Mouse (Mus musculus) ovary, adult 18-20 months (tissue): ENCODE measurements around the gene Wt1.
A peak's percentile ranks its signal among the peaks of the same experiment; 100 is the strongest.

Experiments
- DNase-seq: peaks from one replicate; pipeline ENCODE4 v3.0.0; 2022; ENCODE audit warnings: low spot score, mixed read lengths

The Wt1 gene

DNA sequence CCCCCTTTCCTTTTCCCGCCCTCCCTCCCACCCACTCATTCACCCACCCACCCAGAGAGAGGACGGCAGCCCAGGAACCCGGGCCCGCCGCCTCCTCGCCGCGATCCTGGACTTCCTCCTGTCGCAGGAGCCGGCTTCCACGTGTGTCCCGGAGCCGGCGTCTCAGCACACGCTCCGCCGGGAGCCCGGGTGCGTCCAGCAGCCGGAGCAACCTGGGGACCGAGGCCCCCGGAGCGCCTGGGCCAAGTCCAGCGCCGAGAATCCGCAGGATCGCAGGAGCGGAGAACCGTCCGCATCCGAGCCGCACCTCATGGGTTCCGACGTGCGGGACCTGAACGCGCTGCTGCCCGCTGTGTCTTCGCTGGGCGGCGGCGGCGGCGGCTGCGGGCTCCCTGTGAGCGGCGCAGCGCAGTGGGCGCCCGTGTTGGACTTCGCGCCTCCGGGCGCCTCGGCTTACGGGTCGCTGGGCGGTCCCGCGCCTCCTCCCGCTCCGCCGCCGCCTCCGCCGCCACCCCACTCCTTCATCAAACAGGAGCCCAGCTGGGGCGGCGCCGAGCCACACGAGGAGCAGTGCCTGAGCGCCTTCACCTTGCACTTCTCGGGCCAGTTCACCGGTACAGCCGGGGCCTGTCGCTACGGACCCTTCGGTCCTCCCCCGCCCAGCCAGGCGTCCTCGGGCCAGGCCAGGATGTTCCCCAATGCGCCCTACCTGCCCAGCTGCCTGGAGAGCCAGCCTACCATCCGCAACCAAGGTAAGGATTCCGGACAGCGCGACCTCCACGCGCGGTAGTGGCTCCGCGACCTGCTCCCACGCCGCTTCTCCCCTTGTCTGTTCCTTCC is 582 bp downstream of the Wt1 start:
- DNase-seq = no peak

DNA sequence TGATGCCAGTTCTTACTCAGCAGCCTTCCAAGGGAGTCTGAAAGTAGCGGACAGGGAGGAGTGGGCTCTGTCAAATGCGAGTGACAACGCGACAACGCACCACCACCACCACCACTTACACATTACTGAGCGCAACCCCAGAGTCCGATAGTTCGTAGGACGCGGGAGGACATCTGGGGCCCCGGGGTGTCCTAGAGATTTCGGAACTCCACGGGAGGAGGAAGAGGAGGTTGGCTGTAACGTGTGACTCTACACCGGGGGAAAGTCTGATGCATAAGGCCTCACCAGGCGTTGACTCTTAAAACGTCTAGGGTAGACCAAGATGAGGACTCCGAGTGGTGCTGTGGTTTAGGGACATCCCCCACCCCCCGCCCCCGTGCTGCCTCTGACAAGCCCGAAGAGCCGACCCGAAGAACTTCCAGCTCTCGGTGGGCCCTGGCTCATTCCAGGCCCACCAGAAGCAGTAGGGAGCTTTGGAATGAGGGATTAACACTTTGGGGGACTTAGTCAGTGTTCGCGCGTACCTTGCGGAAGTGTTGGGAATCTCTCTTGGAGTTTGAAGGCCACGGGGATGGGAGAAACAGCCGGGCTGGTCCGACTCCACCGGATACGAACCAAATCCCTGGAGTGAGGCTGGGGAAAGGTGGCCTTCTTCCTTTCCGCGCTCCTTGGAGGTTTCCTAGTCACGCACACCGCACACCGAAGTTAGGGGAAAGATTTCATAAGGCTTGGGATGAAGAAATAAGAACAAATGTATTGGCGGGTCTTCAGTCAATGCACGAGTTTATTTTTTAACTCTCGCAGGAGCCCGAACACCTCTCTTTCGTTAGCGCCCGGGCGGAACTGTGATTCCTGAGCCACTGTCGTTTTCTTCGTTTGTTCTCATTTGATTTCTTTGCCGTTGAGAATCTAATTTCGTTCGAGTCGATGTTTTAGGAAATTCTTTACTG is 1.5 kb downstream of the Wt1 start:
- DNase-seq = no peak

DNA sequence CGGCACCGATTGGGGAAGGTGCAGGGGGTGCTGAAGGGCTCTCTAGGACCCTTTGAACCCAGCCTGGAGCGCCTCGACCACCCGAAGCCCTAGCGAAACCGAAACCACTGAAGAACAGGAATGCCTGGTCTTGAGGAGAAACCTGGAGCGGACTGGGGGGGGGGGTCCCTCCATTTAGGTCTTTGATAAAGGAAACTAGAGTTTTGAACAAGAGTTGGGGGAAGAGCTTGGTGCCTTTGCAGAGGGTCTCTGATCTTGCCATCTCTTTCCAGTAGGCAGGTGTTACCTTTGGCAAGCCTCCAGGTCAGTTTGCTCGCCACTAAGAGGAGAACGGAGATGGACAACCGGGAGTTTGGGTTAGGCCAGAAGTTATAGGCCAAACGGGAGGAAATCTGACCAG is 2.2 kb downstream of the Wt1 start:
- no peak for DNase-seq

DNA sequence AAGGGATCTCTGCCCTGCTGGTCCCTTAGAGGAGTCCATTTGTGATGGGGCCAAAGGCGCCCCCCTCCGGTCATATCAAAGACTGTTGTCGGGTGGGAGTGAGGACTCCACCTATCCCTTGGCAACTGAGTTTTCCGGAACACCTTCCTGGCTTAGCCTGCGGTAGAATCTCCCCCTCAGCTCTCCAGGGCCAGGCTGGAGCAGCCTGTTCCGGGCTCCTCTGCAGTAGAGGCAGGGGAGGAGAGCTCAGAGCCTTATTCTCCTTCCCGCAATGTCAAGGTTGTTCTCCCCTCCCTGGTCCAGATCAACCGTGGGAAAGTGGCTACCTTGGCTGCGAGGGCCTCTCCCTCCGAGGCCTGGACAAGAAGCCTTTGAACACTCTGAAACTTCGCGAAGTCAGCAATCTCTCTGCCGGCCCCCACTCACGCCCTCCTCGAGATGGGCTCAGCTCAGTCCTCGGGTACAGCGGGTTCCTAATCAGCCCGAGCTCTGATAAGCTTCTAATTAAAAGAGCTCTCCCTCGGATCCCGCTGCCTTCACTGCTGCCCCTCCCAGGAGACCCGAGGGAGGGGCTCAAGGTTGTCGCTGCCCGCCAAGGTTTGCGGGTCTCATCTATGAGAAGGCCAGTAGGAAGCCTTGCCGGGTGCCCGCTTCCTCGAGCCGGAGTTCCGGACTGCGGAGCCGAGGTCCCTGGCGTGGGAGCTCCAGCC is 4.2 kb downstream of the Wt1 start:
- peak; percentile 68 for DNase-seq

DNA sequence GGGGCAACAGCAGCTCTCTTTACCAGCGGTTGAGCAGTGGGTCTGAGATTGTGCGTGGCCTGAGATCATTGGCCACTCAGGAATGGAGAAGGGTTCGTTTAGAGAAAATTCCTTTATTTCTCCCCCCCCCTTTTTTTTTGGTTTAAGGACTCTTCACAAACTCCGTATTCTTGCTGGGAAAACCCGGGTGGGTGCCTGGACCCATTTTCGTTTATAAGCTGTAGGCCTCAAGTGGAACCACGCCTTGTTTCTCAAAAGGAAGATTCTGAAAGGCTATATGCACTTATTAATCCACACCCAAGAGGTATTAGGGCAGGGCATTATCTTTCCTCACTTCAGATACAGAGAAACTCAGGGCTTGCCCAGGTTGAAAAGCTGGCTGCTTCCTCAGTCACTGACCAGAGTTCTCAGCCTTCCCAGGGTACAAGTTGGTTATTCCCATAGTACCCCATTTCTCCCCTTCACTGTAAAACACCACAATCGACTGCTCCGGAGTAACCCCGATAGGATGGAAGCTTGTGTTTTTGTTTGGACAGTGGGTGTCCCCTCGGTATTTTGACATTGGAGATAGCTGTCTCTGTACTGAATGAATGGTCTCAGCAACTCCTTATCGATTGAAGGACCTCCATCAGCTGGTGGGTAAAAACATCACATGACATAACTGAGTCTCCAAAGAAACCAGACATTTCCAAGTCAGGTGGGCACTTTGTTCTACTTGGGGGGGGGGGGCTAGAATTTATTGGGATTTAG is 4.9 kb downstream of the Wt1 start:
- no peak for DNase-seq

DNA sequence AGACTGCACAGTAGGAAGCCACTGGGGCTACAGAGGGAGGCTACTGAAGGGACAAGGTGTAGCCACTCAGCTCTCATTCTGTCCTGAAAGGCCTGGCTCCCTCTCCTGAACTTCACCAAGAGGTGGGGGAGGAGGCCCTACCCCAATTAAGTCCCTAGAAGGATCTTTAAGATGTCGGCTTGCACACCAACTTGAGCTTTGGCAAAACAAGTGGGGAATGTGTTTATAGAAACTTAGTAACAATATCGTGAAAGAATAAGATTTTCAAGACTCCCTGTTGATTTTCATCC is 5.4 kb downstream of the Wt1 start:
- no peak for DNase-seq

DNA sequence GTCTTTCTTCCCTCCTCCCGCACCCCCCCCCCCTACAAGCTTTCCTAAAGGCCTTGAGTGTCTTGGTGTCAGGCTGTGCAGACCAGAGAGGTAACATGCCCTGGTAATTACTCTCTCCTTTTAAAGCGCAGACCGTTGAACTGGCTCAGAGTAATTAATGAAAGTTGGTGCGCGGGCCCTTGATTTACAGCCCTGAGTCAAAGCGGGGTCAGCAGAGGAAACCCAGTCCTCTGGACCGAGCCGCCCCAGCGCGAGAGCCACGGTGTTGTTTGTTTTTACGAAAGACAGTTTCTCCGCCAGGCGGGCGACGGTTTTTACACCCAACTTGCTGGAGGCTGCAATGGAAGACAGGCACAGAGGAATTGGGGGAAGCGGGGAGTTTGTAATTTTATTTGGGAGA is 6.0 kb downstream of the Wt1 start:
- DNase-seq = no peak

DNA sequence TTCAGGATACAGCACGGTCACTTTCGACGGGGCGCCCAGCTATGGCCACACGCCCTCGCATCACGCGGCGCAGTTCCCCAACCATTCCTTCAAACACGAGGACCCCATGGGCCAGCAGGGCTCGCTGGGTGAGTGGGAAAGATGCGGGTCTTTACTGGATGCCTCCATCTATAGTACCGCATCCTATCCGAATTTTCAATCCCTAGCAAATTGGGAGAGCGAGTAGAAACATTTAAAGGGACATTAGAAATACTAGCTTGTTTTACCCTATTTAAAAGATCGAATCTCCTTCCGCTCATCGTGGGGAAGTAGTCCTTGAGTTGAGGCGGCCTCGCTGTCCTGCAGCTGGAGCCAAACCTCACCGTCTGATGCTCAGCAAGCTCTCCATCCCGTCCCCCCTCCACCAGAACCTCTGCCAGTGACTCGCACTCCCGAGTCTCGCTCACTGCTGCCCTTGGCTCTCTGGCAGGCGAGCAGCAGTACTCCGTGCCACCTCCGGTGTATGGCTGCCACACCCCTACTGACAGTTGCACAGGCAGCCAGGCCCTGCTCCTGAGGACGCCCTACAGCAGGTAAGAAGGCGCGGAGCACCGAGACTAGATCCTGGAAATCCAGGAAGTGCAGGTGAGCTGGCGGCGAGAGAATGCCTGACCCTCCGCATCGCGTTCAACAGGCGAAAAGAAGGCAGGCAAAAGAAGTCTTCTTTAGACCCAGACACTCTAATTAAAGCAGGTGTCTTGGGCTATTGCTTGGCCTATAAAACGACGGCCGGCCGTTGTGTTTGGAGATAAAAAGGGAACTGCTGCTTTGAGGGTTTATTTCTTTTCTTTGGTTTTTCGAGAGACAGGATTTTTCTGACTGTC is 6.8 kb downstream of the Wt1 start:
- DNase-seq = no peak

DNA sequence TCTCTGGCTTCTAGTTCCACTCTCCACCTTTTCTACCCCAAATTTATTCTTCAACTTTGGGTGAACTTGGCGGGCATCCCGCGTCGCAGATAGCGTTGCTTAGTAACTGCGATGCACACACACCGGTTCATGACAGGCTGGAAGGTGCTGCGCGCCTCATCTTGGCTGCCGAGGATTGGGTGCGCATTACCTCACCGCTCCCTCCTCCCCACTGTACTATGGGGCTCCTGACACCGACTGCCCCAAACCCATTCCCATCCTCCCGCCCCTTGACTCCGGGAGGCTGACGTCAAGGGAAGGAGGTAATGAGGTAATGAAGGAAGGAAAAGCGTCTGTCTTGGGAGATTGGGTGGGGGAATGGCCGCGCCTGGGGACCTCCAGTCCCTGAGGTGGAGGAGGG is 8.0 kb downstream of the Wt1 start:
- DNase-seq = peak; percentile 62

DNA sequence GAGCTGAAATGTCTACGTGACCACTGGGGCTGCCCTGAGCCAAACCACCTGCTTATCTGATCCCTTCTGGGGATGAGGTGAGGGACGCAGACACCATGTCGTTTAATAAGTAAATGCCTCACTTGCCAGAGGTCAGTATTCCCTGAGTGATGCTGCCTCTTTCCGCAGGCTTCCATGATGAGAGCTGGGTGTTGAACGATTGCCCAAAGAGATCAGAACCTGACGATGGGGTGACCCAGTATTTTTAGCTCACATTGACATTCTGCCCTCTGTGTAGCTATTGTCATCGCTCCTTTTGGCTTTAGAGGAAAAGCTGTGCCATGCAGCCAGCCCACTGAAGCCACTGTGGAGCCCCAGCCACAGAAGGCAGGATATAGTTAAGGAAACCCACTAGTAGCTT is 13.1 kb downstream of the Wt1 start:
- no peak for DNase-seq

DNA sequence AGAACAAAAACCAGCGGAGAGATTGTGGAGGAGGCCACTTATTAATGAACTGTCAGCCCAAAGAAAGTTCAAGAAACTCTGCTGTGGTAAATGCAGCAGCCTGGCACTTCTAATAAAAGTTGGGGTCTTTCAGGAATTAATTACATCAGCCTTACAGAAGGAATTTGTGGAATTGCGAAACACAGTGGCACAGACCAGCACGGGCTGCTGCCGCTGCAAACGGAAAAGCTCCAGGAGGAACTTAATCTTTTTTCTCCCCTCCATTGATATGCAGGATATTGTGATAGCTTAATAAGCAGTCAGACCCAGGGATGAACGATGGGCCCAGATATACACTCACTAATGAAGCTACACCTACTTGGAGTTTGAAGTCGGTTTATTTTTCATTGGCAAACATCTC is 15.0 kb downstream of the Wt1 start:
- DNase-seq = no peak

DNA sequence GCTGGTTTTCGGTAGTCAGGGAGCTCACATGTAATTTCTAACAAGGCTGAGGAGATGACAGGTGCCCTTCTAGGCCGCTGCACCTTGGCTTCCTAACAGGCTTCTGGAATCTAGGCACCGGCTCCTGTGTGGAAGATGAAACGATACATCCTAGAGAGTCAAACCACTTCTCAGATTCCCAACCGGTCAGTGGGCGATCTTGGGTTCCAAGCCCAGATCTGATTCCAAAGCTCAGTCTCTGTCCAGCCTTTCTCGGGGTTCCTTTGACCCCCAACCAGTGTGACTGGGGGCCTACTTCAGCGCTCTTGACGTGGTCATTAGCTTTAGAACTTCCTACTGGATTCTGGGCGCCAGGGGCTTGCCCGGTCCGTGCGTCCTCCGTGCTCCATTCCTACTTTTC is 17.4 kb downstream of the Wt1 start:
- no peak for DNase-seq

DNA sequence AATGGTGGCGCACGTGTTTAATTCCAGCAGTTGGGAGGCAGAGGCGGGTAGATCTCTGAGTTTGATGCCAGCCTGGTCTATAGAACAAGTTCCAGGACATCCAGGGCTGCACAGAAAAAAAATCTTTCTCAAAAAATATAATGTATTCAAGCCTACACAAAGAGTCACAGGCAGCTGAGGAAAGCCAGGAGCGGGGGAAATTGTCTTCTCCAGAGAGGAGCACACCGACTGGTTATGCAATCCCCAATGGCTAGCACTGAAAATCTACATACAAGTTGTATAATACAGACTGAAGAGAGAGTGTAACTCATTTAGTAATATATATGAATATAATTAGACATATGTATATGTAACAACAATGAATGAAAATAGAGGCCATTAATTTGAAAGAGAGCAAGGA is 25.2 kb downstream of the Wt1 start:
- DNase-seq = no peak

DNA sequence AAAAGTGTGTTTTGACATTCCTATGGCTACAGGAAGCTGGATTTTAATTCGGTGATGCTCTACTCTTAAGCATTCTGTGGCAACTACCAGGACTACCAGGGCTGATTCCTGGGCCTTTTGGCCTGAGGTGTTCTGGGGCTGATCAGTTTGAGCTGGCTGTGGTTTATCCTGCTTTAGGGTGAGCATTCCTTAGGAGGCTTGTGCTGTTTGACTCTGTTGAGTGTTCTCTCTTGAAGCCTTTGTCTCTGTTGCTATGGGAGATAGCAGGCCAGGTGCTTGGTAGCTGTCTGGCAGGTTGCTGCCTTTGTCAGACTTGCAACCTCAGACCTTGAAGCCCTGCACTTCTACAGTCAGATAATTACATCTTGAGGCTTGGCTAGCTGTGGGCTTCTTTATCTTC is 26.7 kb downstream of the Wt1 start:
- no peak for DNase-seq

DNA sequence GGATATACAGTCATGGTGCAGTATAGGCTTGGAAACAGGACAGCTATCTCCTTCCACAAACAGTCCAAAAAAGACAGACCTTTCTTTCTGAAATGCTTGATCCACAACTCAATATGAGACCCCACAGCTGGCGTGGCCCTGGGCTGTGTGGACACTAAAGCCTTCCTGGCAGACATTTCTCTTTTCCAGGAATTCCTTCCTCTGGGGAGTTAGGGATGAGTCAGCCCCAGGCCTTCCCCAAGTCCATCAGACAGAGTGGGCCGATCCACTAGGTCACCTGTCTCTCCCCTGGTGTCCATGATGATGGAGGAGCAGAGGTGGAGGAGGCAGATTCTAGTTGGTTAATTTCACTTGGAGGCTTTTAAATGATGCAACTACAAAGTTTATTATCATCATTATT is 34.6 kb downstream of the Wt1 start:
- DNase-seq = no peak

DNA sequence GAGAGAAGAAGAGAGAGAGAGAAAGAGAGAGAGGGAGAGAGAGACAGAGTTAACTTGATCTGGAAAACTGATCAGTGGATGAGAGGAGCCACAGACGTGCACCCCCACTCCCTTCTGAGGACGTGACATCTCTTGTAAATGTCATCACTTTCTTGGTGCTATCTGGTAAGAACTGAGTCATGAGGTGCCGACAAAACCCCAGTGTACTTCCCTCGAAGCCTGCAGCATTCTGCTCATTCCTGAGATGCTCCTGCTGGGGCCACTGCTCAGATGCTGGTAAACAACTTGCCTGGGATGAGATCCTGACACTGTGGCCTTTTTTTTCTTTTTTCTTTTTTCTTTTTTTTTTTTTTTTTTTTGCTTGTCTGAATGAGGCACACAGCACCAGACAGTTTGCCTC is 36.4 kb downstream of the Wt1 start:
- no peak for DNase-seq

DNA sequence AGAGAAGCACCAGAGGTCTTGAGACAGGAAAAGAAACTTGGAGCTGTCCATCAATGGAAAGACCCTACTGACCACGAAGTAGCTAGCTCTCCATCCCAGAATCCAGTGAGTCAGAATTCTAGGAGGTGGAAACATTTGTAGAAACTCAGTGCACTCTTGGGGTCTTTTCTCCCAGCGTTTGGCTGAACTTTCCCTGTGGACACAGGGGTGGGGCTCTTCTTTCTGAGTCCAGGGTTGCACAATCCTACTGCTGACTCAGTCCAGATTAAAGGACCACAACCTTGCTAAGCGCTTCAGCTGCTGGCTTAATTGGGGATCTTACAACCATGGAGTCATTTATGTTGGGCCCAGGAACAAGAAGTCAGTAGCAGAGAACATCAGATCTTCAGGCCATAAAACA is 41.8 kb downstream of the Wt1 start:
- DNase-seq = no peak

DNA sequence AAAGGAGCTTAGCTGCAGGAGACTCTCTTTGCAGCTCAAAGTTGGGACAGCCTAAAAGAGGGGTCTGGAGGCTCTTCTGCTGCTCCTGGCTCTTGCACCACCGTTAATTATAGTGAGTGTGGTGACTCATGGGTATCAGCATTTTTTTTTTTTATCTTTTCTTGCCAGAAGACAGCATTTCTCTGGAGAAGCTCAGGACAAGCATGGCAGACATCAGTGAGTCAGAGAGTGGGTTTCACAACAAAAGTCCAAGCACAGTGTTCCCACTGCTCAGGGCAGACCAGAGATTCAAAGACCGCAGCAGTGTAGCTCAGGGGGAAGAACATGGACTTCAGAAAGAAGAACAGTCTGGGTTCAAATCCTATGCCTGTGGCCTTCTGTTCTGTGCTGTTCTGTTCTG is 47.9 kb downstream of the Wt1 start:
- DNase-seq = no peak

DNA sequence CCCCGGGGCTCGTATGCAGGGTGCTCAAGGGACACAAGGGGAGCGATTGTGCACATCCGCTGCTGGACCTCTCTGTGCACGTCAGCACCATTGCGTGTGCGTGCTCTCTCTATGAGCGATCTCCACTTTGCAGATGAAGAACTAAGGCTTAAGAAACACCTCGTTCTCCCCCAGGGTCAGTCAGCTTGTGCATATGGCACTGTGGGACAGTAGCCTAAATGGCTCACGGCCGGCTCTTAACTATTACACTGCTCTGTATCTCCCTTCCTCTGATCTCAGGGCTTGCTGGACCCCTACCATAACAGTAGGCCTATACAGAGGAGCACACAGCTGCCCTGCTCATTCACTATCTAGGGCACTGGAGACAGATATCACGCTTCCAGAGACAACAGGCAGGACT is 52.5 kb downstream of the Wt1 start:
- no peak for DNase-seq

DNA sequence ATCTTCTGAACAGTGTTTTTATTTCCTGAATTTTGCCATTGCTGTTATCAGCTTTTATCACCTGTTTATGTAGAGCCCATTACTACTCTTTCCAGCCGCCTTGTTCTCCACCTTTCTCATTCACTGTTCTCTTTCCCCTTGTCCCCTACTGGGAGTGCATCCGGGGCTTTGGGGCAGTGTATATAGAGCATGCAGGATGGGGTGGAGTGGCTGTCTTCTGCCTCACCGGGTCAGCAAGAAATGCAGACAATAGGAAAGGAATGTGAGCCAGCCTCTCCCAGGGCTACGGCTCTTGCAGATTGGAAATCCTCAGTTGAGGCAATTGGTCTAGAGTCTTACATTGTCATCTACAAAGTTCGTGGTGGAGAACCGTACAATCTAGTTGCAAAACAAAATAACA is 56.2 kb downstream of the Wt1 start:
- DNase-seq = no peak

DNA sequence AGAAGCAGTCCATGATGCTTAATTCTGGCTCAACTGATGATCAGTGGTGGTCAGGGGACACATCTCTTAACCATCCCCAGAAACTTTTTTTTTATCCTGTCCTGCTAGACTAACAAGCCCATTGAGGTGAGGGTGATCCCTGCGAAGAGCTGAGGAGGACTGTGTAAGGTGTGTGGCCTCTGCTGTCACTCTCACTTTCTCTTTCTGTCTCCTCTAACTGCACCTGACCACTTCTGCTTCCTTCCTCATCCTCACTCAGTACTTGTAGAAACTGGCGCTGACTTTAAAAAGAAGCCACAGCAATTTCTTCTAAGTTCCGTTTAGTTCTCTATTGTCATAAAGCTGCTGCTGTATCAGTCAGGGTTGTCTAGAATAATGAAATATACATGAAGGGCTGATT is 58.8 kb downstream of the Wt1 start:
- DNase-seq = no peak
